Mouse (Mus musculus): Measurements from ENCODE around the gene Fam78b.

Gene Fam78b

GRCm38 (mm10) chr1:167032046-167032648, 30.9 kb downstream of the Fam78b start:
- no peak for DNase-seq (ENCODE audit: low spot score in 2 of 2)

- DNase-seq (ENCODE audit: low spot score in 2 of 2) = no peak
Measured at GRCm38 (mm10) chr1:167034435-167034834, 33.2 kb downstream of the Fam78b start.

- DNase-seq (ENCODE audit: low spot score in 2 of 2) = no peak
Measured at GRCm38 (mm10) chr1:167042558-167042957, 41.3 kb downstream of the Fam78b start.

GRCm38 (mm10) chr1:167046169-167046927, 45.1 kb downstream of the Fam78b start:
- no peak for DNase-seq (ENCODE audit: low spot score in 2 of 2)

GRCm38 (mm10) chr1:167050859-167051258, 49.6 kb downstream of the Fam78b start:
- DNase-seq (ENCODE audit: low spot score in 2 of 2) = no peak

GRCm38 (mm10) chr1:167054029-167054428, 52.8 kb downstream of the Fam78b start:
- no peak for DNase-seq (ENCODE audit: low spot score in 2 of 2)

- peak in 1 of 2 experiments; percentile 16 for DNase-seq (ENCODE audit: low spot score in 2 of 2)
Measured at GRCm38 (mm10) chr1:167057543-167057942, 56.3 kb downstream of the Fam78b start.

GRCm38 (mm10) chr1:167059550-167060285, 58.5 kb downstream of the Fam78b start:
- DNase-seq (ENCODE audit: low spot score in 2 of 2) = no peak

- DNase-seq (ENCODE audit: low spot score in 2 of 2) = no peak
Measured at GRCm38 (mm10) chr1:167063971-167064370, 62.8 kb downstream of the Fam78b start.

- DNase-seq (ENCODE audit: low spot score in 2 of 2) = no peak
Measured at GRCm38 (mm10) chr1:167065541-167065940, 64.3 kb downstream of the Fam78b start.

- DNase-seq (ENCODE audit: low spot score in 2 of 2) = no peak
Measured at GRCm38 (mm10) chr1:167065986-167066385, 64.8 kb downstream of the Fam78b start.

- DNase-seq (ENCODE audit: low spot score in 2 of 2) = no peak
Measured at GRCm38 (mm10) chr1:167066933-167067341, 65.7 kb downstream of the Fam78b start.

GRCm38 (mm10) chr1:167069741-167070140, 68.5 kb downstream of the Fam78b start:
- no peak for DNase-seq (ENCODE audit: low spot score in 2 of 2)

GRCm38 (mm10) chr1:167070306-167070705, 69.1 kb downstream of the Fam78b start:
- no peak for DNase-seq (ENCODE audit: low spot score in 2 of 2)

GRCm38 (mm10) chr1:167075726-167076125, 74.5 kb downstream of the Fam78b start:
- DNase-seq (ENCODE audit: low spot score in 2 of 2) = no peak

GRCm38 (mm10) chr1:167079476-167079875, 78.3 kb downstream of the Fam78b start:
- DNase-seq (ENCODE audit: low spot score in 2 of 2) = no peak

GRCm38 (mm10) chr1:167081946-167082345, 80.7 kb downstream of the Fam78b start:
- no peak for DNase-seq (ENCODE audit: low spot score in 2 of 2)

- no peak for DNase-seq (ENCODE audit: low spot score in 2 of 2)
Measured at GRCm38 (mm10) chr1:167082506-167083100, 81.4 kb downstream of the Fam78b start.

GRCm38 (mm10) chr1:167083181-167083580, 82.0 kb downstream of the Fam78b start:
- DNase-seq (ENCODE audit: low spot score in 2 of 2) = no peak

GRCm38 (mm10) chr1:167084330-167084729, 83.1 kb downstream of the Fam78b start:
- peak in 1 of 2 experiments; percentile 29 for DNase-seq (ENCODE audit: low spot score in 2 of 2)

- DNase-seq (ENCODE audit: low spot score in 2 of 2) = no peak
Measured at GRCm38 (mm10) chr1:167085461-167085860, 84.2 kb downstream of the Fam78b start.

GRCm38 (mm10) chr1:167090466-167090865, 89.2 kb downstream of the Fam78b start:
- DNase-seq (ENCODE audit: low spot score in 2 of 2) = no peak
